In the genomic region with DNA sequence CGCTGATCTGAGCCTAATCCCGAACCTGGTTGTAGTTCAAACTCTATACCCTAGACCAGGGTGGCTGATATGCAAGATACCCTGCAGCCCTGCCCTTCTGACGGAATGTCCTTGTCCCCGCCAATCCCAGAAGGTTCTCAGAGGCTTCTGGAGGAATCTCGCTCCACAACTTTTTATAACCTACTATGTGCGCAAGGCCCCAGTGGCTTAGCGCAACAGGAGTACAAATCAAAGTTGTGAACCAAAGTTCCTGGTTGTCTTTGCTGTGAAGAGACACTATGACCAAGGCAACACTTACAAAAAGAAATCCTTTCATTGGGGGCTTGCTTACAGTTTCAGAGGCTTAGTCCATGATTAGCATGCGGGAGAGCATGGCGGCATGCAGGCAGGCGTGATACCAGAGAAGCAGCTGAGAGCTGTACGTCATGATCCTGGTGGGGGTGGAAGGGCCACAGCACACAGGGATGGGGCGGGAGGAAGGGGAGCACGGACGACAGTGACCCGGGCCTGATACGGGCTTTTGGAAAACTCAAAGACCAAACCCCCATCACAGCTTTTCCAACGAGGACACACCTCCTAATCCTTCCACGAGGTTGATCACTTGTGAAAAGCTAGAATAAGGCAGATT, we compare ENCODE assay signal across 8 mouse cellular contexts. TPM values are rescaled to one million over a fixed set of nuclear protein-coding genes. Genes with fewer than 3 reads are reported as not detected.
DNase-seq lines count a peak whose midpoint lies in the region; ATAC-seq and TF ChIP-seq lines count a peak whose summit lies in the region.

No protein-coding gene starts in this region.

- no peak for TF ChIP-seq CTCF in bone marrow, adult 2 months (IDR thresholded peaks at IDR 0.05; ENCODE audit: control insufficient read depth, insufficient read depth, low read length)

- peaks cover 3% of the 10 kb centered on the region; the same call in 1 of the 2 replicates for H3K9me3 ChIP-seq in kidney, embryonic 14.5 days (ENCODE audit: control insufficient read depth, low read length)
- H3K9me3 ChIP-seq in hindbrain, embryonic 13.5 days: no peaks in the 10 kb centered on the region
- no peaks in the 10 kb centered on the region for H3K9me3 ChIP-seq in midbrain, embryonic 12.5 days

- peak overlapping the region; percentile 99 for H3K4me3 ChIP-seq in kidney, embryonic 14.5 days (ENCODE audit: low read length)
- H3K4me3 ChIP-seq in bone marrow, adult 2 months (replicated peaks; ENCODE audit: control insufficient read depth, low read depth, low read length): peak overlapping the region; percentile 9
- peak overlapping the region; percentile 94; the same call in 1 of the 2 replicates for H3K4me3 ChIP-seq in hindbrain, embryonic 13.5 days
- peak overlapping the region; percentile 83; the same call in 1 of the 2 replicates for H3K4me3 ChIP-seq in midbrain, embryonic 12.5 days

- no peak for DNase-seq in kidney, adult 9 months
- DNase-seq in c-Kit-positive CD71-positive TER-119-positive erythroid progenitor cells, embryonic 14.5 days (ENCODE audit: low spot score): no peak
- no peak for DNase-seq in gastrocnemius, adult 18-20 months (ENCODE audit: low spot score)
- no peak for DNase-seq in gastrocnemius, postnatal 14 days

- H3K36me3 ChIP-seq in kidney, embryonic 14.5 days (ENCODE audit: control insufficient read depth, insufficient read depth, low read length): peaks cover 15% of the 10 kb centered on the region; the same call in 1 of the 2 replicates
- peaks cover 22% of the 10 kb centered on the region for H3K36me3 ChIP-seq in hindbrain, embryonic 13.5 days
- peaks cover 13% of the 10 kb centered on the region for H3K36me3 ChIP-seq in midbrain, embryonic 12.5 days

- no peak overlapping the region for H3K9ac ChIP-seq in kidney, embryonic 14.5 days (ENCODE audit: low read depth, low read length)
- H3K9ac ChIP-seq in hindbrain, embryonic 13.5 days: no peak overlapping the region
- no peak overlapping the region for H3K9ac ChIP-seq in midbrain, embryonic 12.5 days (replicated peaks)

- no peak overlapping the region for H3K4me2 ChIP-seq in kidney, embryonic 14.5 days (replicated peaks; ENCODE audit: low read depth, low read length)
- H3K4me2 ChIP-seq in hindbrain, embryonic 13.5 days: no peak overlapping the region
- H3K4me2 ChIP-seq in midbrain, embryonic 12.5 days (replicated peaks): peak overlapping the region; percentile 5; the same call in 1 of the 2 replicates

- no peak for TF ChIP-seq POLR2A in bone marrow, adult 2 months (IDR thresholded peaks at IDR 0.05; ENCODE audit: borderline replicate concordance, control insufficient read depth, low read depth, low read length)

- H3K27ac ChIP-seq in kidney, embryonic 14.5 days (ENCODE audit: low read depth, low read length): no peak overlapping the region
- H3K27ac ChIP-seq in bone marrow, adult 2 months (ENCODE audit: control insufficient read depth, insufficient read depth, low read depth, low read length, poor library complexity): no peak overlapping the region
- H3K27ac ChIP-seq in hindbrain, embryonic 13.5 days: no peak overlapping the region
- no peak overlapping the region for H3K27ac ChIP-seq in midbrain, embryonic 12.5 days (replicated peaks)

- H3K4me1 ChIP-seq in kidney, embryonic 14.5 days (ENCODE audit: control insufficient read depth, insufficient read depth, low read length): peaks cover 11% of the 10 kb centered on the region
- peaks cover 2% of the 10 kb centered on the region; the same call in 1 of the 2 replicates for H3K4me1 ChIP-seq in bone marrow, adult 2 months (ENCODE audit: control insufficient read depth, insufficient read depth, low read length)
- peaks cover 31% of the 10 kb centered on the region for H3K4me1 ChIP-seq in hindbrain, embryonic 13.5 days (replicated peaks)
- peaks cover 13% of the 10 kb centered on the region for H3K4me1 ChIP-seq in midbrain, embryonic 12.5 days

- 77% methylated on average over 18 of the region's 18 CpGs for WGBS in kidney, embryonic 14.5 days
- WGBS in bone marrow, adult 2 months: 77% methylated on average over 18 of the region's 18 CpGs
- 73% methylated on average over 18 of the region's 18 CpGs for WGBS in hindbrain, embryonic 13.5 days
- 69% methylated on average over 18 of the region's 18 CpGs for WGBS in midbrain, embryonic 12.5 days

- no peaks in the 10 kb centered on the region for H3K27me3 ChIP-seq in kidney, embryonic 14.5 days (ENCODE audit: control insufficient read depth, insufficient read depth, low read length)
- H3K27me3 ChIP-seq in hindbrain, embryonic 13.5 days: no peaks in the 10 kb centered on the region
- no peaks in the 10 kb centered on the region for H3K27me3 ChIP-seq in midbrain, embryonic 12.5 days

- ATAC-seq in kidney, embryonic 14.5 days (ENCODE audit: low FRiP score, low TSS enrichment): no peak
- peak; percentile 9; the same call in 1 of the 2 replicates for ATAC-seq in hindbrain, embryonic 13.5 days (ENCODE audit: low FRiP score)
- no peak for ATAC-seq in midbrain, embryonic 12.5 days (ENCODE audit: low FRiP score, low read depth)

- intact Hi-C loops in gastrocnemius, postnatal 14 days (cut with DNase I; ENCODE audit: low total_unique reads): no loop called here

RNA-seq across cellular contexts. Expression of a gene that starts 0.5 kb away (rescaled TPM):
- polyA plus RNA-seq in kidney, embryonic 14.5 days (2014; fragmentation: Nextera tagmentation; extraction: Ambion mirVana): 64.4 and 79.8 TPM in 2 replicates
- polyA plus RNA-seq in bone marrow, adult 2 months (2011; ENCODE audit: insufficient read depth, insufficient read length, low replicate concordance, missing spikeins): 69.2 and 91.5 TPM in 2 replicates
- 52.6 and 57.3 TPM in 2 replicates for polyA plus RNA-seq in hindbrain, embryonic 13.5 days (2015; fragmentation: Nextera tagmentation; extraction: Ambion mirVana)
- 54.7 and 56.8 TPM in 2 replicates for polyA plus RNA-seq in midbrain, embryonic 12.5 days (2016; fragmentation: Nextera tagmentation; extraction: Ambion mirVana)
- total RNA-seq in gastrocnemius, adult 18-20 months (2021): 10 to 100 TPM; 12.9 to 16.2 TPM
- total RNA-seq in gastrocnemius, postnatal 14 days (2021): 10 to 100 TPM; 19.9 to 21.7 TPM

RNA-seq across cellular contexts. Expression of a gene that starts 9.5 kb away (rescaled TPM):
- 0.27 and 0.95 TPM in 2 replicates for polyA plus RNA-seq in kidney, embryonic 14.5 days (2014; fragmentation: Nextera tagmentation; extraction: Ambion mirVana)
- polyA plus RNA-seq in bone marrow, adult 2 months (2011; ENCODE audit: insufficient read depth, insufficient read length, low replicate concordance, missing spikeins): not detected in 2 replicates
- polyA plus RNA-seq in hindbrain, embryonic 13.5 days (2015; fragmentation: Nextera tagmentation; extraction: Ambion mirVana): 0.17 and 0.40 TPM in 2 replicates
- polyA plus RNA-seq in midbrain, embryonic 12.5 days (2016; fragmentation: Nextera tagmentation; extraction: Ambion mirVana): 0.31 TPM in 1 of 2 replicates, not detected in the other
- not detected for total RNA-seq in gastrocnemius, adult 18-20 months (2021)
- total RNA-seq in gastrocnemius, postnatal 14 days (2021): not detected

RNA-seq across cellular contexts. Expression of a gene that starts 18.3 kb away (rescaled TPM):
- 10.3 and 13.2 TPM in 2 replicates for polyA plus RNA-seq in kidney, embryonic 14.5 days (2014; fragmentation: Nextera tagmentation; extraction: Ambion mirVana)
- 4.6 and 9.6 TPM in 2 replicates for polyA plus RNA-seq in bone marrow, adult 2 months (2011; ENCODE audit: insufficient read depth, insufficient read length, low replicate concordance, missing spikeins)
- 6.0 and 6.2 TPM in 2 replicates for polyA plus RNA-seq in hindbrain, embryonic 13.5 days (2015; fragmentation: Nextera tagmentation; extraction: Ambion mirVana)
- polyA plus RNA-seq in midbrain, embryonic 12.5 days (2016; fragmentation: Nextera tagmentation; extraction: Ambion mirVana): 14.2 and 15.9 TPM in 2 replicates
- total RNA-seq in gastrocnemius, adult 18-20 months (2021): 1 to 10 TPM; 2.0 to 2.5 TPM
- 1 to 10 TPM; 2.6 to 4.0 TPM for total RNA-seq in gastrocnemius, postnatal 14 days (2021)

Comparison
In these comparisons a context has a peak if more than half of its experiments do, and no peak if none do; other contexts are left out.
1. H3K4me3 ChIP-seq: peak in every context shown above with its lines; median percentile 99 in kidney, embryonic 14.5 days; 94 in hindbrain, embryonic 13.5 days; 83 in midbrain, embryonic 12.5 days; 9 in bone marrow, adult 2 months.